Mouse (Mus musculus): ENCODE results near the gene Syvn1.

The Syvn1 gene

GRCm38 (mm10) chr19:6042293-6042692, 4.1 kb upstream of the Syvn1 start:
- no peak for DNase-seq

GRCm38 (mm10) chr19:6044102-6044501, 2.3 kb upstream of the Syvn1 start:
- peak; percentile 43 for DNase-seq

- DNase-seq = peak; percentile 72
These were observed 746 bp upstream of the Syvn1 start for GRCm38 (mm10) chr19:6045366-6046293.

- peak; percentile 41 for DNase-seq
These were observed 950 bp downstream of the Syvn1 start for GRCm38 (mm10) chr19:6047154-6047898.

GRCm38 (mm10) chr19:6047899-6048166, 1.5 kb downstream of the Syvn1 start:
- DNase-seq = no peak

GRCm38 (mm10) chr19:6048681-6049410, 2.5 kb downstream of the Syvn1 start:
- DNase-seq = no peak

GRCm38 (mm10) chr19:6052516-6052915, 6.1 kb downstream of the Syvn1 start:
- no peak for DNase-seq

- no peak for DNase-seq
These were observed 7.9 kb downstream of the Syvn1 start for GRCm38 (mm10) chr19:6054296-6054695.

- DNase-seq = no peak
These were observed 10.3 kb downstream of the Syvn1 start for GRCm38 (mm10) chr19:6056696-6057095.

- DNase-seq = peak; percentile 99
These were observed 11.1 kb downstream of the Syvn1 start, which contains the start of the genes Mrpl49 and Fau for GRCm38 (mm10) chr19:6057313-6058096. Gene Mrpl49, minus strand, starts transcription at chr19:6057785. Gene Fau, plus strand, starts transcription at chr19:6057844.

GRCm38 (mm10) chr19:6058513-6058912, 12.1 kb downstream of the Syvn1 start:
- DNase-seq = no peak

- DNase-seq = no peak
These were observed 12.6 kb downstream of the Syvn1 start for GRCm38 (mm10) chr19:6058966-6059365.

- peak; percentile 98 for DNase-seq
These were observed 14.7 kb downstream of the Syvn1 start, which contains the start of gene Znhit2 for GRCm38 (mm10) chr19:6061021-6061533. Gene Znhit2, plus strand, starts transcription at chr19:6061192.

GRCm38 (mm10) chr19:6061641-6062302, 15.4 kb downstream of the Syvn1 start:
- DNase-seq = peak; percentile 49

- no peak for DNase-seq
These were observed 16.0 kb downstream of the Syvn1 start for GRCm38 (mm10) chr19:6062418-6062817.

GRCm38 (mm10) chr19:6063081-6063480, 16.7 kb downstream of the Syvn1 start:
- no peak for DNase-seq

GRCm38 (mm10) chr19:6066571-6066970, 20.2 kb downstream of the Syvn1 start:
- no peak for DNase-seq

GRCm38 (mm10) chr19:6067011-6067723, 20.8 kb downstream of the Syvn1 start:
- peak; percentile 91 for DNase-seq

- DNase-seq = peak; percentile 95
These were observed 21.5 kb downstream of the Syvn1 start, which contains the start of gene Tm7sf2 for GRCm38 (mm10) chr19:6067724-6068415. Gene Tm7sf2, minus strand, starts transcription at chr19:6068373.

GRCm38 (mm10) chr19:6068951-6069350, 22.6 kb downstream of the Syvn1 start:
- DNase-seq = no peak

Data from lung, postnatal 36 days (tissue).